ENCODE assay signal across 8 mouse cellular contexts in the genomic region with DNA sequence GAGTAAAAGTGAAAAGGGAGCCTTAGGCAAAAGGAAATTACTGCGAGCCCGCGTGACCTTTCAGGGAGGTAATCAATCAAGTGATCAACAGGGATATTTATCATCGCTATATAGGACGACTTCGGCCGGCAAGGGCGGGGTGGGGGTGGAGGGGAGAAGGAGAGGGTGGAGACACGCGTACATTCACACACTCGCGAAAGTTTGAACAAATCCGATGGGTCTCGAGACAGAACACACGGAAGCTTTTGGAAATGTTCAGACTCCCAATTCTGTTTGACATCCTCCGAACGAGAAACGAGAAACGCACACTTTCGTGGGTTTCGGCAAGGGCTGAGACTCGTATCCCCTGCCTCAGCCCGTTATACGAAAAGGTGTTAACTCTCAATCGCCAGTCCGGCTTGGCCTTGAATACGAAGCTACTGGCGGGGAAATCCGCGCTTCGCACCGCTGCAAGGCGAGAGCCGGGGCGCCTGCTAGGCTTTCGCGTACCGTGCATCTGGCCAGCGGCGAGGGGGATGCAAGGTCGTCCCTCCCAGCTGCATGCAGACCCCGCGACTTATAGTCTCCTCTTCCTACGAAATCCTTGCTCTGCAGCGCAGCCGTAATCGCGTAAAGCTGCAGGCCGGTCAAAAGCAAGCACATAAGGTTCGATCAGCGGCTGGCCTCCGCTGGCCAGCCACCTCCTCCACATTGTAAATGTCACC. TPM values are rescaled to one million over a fixed set of nuclear protein-coding genes. Genes with fewer than 3 reads are reported as not detected.
DNase-seq lines count a peak whose midpoint lies in the region; ATAC-seq lines count a peak whose summit lies in the region.

No protein-coding gene starts in this region.

- peak overlapping the region; percentile 54 for H3K27ac ChIP-seq in heart, embryonic 11.5 days (ENCODE audit: low read depth, low read length)
- peak overlapping the region; percentile 91 for H3K27ac ChIP-seq in kidney, embryonic 15.5 days

- H3K9ac ChIP-seq in heart, embryonic 11.5 days (ENCODE audit: low read depth, low read length) = peak overlapping the region; percentile 70
- H3K9ac ChIP-seq in kidney, embryonic 15.5 days = peak overlapping the region; percentile 50

- peak overlapping the region; percentile 45 for H3K4me3 ChIP-seq in heart, embryonic 11.5 days (ENCODE audit: low read depth, low read length)
- peak overlapping the region; percentile 48 for H3K4me3 ChIP-seq in kidney, embryonic 15.5 days (replicated peaks)

- DNase-seq in adrenal gland, adult (ENCODE audit: inconsistent age in 2 of 2, low spot score in 1 of 2) = peak; percentile 11 to 56
- no peak for DNase-seq in adrenal gland, adult 18-20 months (ENCODE audit: low spot score in 2 of 2)
- peak; percentile 48 for DNase-seq in R1 (ENCODE audit: low read depth, low spot score)
- DNase-seq in mesoderm, embryonic 11.5 days (ENCODE audit: low read depth, low spot score) = peak; percentile 67
- DNase-seq in thymus, adult 18-20 months = no peak
- no peak for DNase-seq in frontal cortex, postnatal 25 days (ENCODE audit: low spot score in 2 of 2)

- WGBS in heart, embryonic 11.5 days (ENCODE audit: insufficient replicate concordance) = under 1% methylated on average over 52 of the region's 52 CpGs
- WGBS in kidney, embryonic 15.5 days = under 1% methylated on average over 52 of the region's 52 CpGs

- H3K36me3 ChIP-seq in heart, embryonic 11.5 days (ENCODE audit: control insufficient read depth, insufficient read depth, low read length) = no peaks in the 10 kb centered on the region
- no peaks in the 10 kb centered on the region for H3K36me3 ChIP-seq in kidney, embryonic 15.5 days

- no peaks in the 10 kb centered on the region for H3K4me1 ChIP-seq in heart, embryonic 11.5 days (ENCODE audit: control insufficient read depth, insufficient read depth, low read length)
- peaks cover 49% of the 10 kb centered on the region for H3K4me1 ChIP-seq in kidney, embryonic 15.5 days

- ATAC-seq in heart, embryonic 11.5 days (replicated peaks; ENCODE audit: insufficient number of reproducible peaks, low FRiP score, low TSS enrichment) = peak; percentile 35; the same call in 1 of the 2 replicates
- 0 out of 2 replicates have a peak, but pooled peaks have one; percentile 23 for ATAC-seq in kidney, embryonic 15.5 days (replicated peaks; ENCODE audit: low FRiP score)

- peak overlapping the region; percentile 87 for H3K4me2 ChIP-seq in heart, embryonic 11.5 days
- H3K4me2 ChIP-seq in kidney, embryonic 15.5 days = peak overlapping the region; percentile 70

- H3K27me3 ChIP-seq in heart, embryonic 11.5 days (ENCODE audit: control insufficient read depth, insufficient read depth, low read length) = peaks cover 37% of the 10 kb centered on the region
- H3K27me3 ChIP-seq in kidney, embryonic 15.5 days = peaks cover 64% of the 10 kb centered on the region

- H3K9me3 ChIP-seq in heart, embryonic 11.5 days (replicated peaks; ENCODE audit: control insufficient read depth, low read length) = no peaks in the 10 kb centered on the region
- H3K9me3 ChIP-seq in kidney, embryonic 15.5 days (replicated peaks) = no peaks in the 10 kb centered on the region

RNA-seq across cellular contexts. Expression of a gene that starts 33.6 kb away (rescaled TPM):
- 10 to 100 TPM in 1 of 2 experiments, 1 to 10 TPM in 1; 4.7 to 10.2 TPM for total RNA-seq in adrenal gland, adult 18-20 months (2021)
- 41.8 and 42.5 TPM in 2 replicates for polyA plus RNA-seq in heart, embryonic 11.5 days (2014; fragmentation: Nextera tagmentation; extraction: Ambion mirVana)
- polyA plus RNA-seq in kidney, embryonic 15.5 days (2015; fragmentation: Nextera tagmentation; extraction: Ambion mirVana) = 66.4 and 72.7 TPM in 2 replicates

Comparison
In these comparisons a context has a peak if more than half of its experiments do, and no peak if none do; other contexts are left out.
1. DNase-seq: peak in adrenal gland, adult (2 of 2), R1 (single experiment) and mesoderm, embryonic 11.5 days (single experiment); none in adrenal gland, adult 18-20 months (0 of 2), thymus, adult 18-20 months (0 of 2) and frontal cortex, postnatal 25 days (0 of 2).